Mouse (Mus musculus) liver, embryonic 13.5 days (tissue): ENCODE data around the gene Baz1b. TPM values are rescaled to one million over a fixed set of nuclear protein-coding genes. Genes with fewer than 3 reads are reported as not detected.
"Not testable (repeated sequence)": the region's sequence is repeated elsewhere in the genome, so short reads cannot be mapped to it uniquely, and the experiment has no call there.

Source experiments
- ATAC-seq: fragments of 200-750 bp; cut with Nextera tagmentation; 2 replicates; pipeline ENCODE4 v1.8.0; 2017; ENCODE audit warnings: low read depth, mild to moderate bottlenecking, moderate number of reproducible peaks, moderate library complexity
- DNase-seq: peaks from one replicate; pipeline ENCODE4 v3.0.0; 2022
- H3K27ac ChIP-seq: fragments of 300-500 bp; sonication (generic); 2 replicates; pipeline ENCODE4 v1.5.1; 2015; ENCODE audit warnings: moderate library complexity, mild to moderate bottlenecking, inconsistent platforms
- H3K27me3 ChIP-seq: fragments of 300-500 bp; sonication (generic); 2 replicates; pipeline ENCODE4 v1.6.1; 2015; ENCODE audit warnings: mild to moderate bottlenecking, inconsistent platforms
- H3K36me3 ChIP-seq: fragments of 300-500 bp; sonication (generic); 2 replicates; pipeline ENCODE4 v1.6.1; 2015; ENCODE audit warnings: mild to moderate bottlenecking, inconsistent platforms
- H3K4me1 ChIP-seq: fragments of 300-500 bp; sonication (generic); replicated peaks from 2 replicates; pipeline ENCODE4 v1.6.1; 2015; ENCODE audit warnings: inconsistent platforms
- H3K4me2 ChIP-seq: fragments of 300-500 bp; sonication (generic); 2 replicates; pipeline ENCODE4 v1.6.1; 2015; ENCODE audit warnings: inconsistent platforms, mild to moderate bottlenecking, moderate library complexity
- H3K4me3 ChIP-seq: fragments of 300-500 bp; sonication (generic); replicated peaks from 2 replicates; pipeline ENCODE4 v1.5.1; 2015; ENCODE audit warnings: mild to moderate bottlenecking, inconsistent platforms
- H3K9ac ChIP-seq: fragments of 300-500 bp; sonication (generic); 2 replicates; pipeline ENCODE4 v1.6.1; 2015; ENCODE audit warnings: mild to moderate bottlenecking, inconsistent platforms
- H3K9me3 ChIP-seq: fragments of 300-500 bp; sonication (generic); replicated peaks from 2 replicates; pipeline ENCODE4 v1.6.1; 2016; ENCODE audit warnings: inconsistent platforms
- WGBS: fragments of 180-500 bp; shearing (Covaris S2); methylation state at CpG from one replicate; pipeline ENCODE4 v1.1.7; 2015; ENCODE audit not compliant: insufficient replicate concordance; 5-methylcytosine and 5-hydroxymethylcytosine counted together
- polyA plus RNA-seq: library from polyadenylated mRNA; unstranded; fragments of >200 nt; fragmentation: Nextera tagmentation; extraction: Ambion mirVana; gene quantifications from 2 replicates; pipeline ENCODE4 v1.2.1, GENCODE M21; 2015

The Baz1b gene
- polyA plus RNA-seq, 1 experiment from 2014 or later, result 21.4 TPM

DNA sequence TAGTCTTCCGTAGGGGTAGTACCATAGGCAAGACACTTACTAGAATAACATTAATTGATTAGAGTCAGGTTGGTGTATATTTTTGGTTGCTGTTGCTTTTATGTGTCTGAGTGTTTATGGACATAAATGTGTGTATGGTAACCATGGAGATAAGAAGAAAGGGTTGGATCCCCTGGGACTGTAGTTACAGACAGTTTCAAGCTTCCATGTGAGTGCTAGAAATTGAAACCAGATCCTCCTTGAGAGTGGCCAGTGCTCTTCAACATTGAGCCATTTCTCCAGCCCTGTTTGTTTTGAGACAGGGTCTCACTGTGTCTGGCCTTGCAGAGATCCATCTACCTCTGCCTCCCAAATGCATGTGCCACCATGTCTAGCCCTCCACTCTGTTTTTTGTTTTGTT is 5.4 kb downstream of the Baz1b start:
- H3K4me2 ChIP-seq, result 0 out of 2 replicates have a peak overlapping the region, but pooled peaks have one; percentile 8
- no peak overlapping the region for H3K9ac ChIP-seq
- H3K4me3 ChIP-seq, result no peak overlapping the region
- no peaks in the 10 kb centered on the region for H3K27me3 ChIP-seq
- WGBS, result 85% methylated on average over 1 of the region's 1 CpGs
- DNase-seq, result no peak
- no peak for ATAC-seq
- peaks cover 59% of the 10 kb centered on the region for H3K4me1 ChIP-seq
- peaks cover 75% of the 10 kb centered on the region for H3K36me3 ChIP-seq
- no peaks in the 10 kb centered on the region for H3K9me3 ChIP-seq
- H3K27ac ChIP-seq, result no peak overlapping the region

DNA sequence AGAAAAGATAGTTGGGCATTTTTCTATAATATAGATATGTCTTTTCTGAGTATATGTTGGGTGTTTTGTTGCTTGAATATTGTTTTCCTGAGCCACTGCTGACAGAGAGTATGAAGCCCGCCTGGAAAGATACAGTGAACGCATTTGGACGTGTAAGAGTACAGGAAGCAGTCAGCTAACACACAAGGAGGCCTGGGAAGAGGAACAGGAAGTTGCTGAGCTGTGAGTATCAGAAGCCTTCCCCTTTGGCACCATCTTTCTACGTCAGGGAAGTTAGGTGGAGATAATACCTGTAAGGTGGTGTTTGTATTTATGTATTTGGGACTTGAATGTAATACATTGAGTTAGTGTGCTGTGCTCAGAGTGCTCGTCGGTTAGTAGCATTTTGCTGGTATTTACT is 9.3 kb downstream of the Baz1b start:
- no peak overlapping the region for H3K9ac ChIP-seq
- WGBS, result 58% methylated on average over 6 of the region's 6 CpGs
- H3K4me3 ChIP-seq, result no peak overlapping the region
- H3K4me1 ChIP-seq, result peaks cover 31% of the 10 kb centered on the region
- no peak overlapping the region for H3K4me2 ChIP-seq
- H3K36me3 ChIP-seq, result peaks cover 91% of the 10 kb centered on the region
- H3K9me3 ChIP-seq, result no peaks in the 10 kb centered on the region
- ATAC-seq (no peak), DNase-seq (no peak)
- H3K27me3 ChIP-seq, result no peaks in the 10 kb centered on the region
- H3K27ac ChIP-seq, result no peak overlapping the region

DNA sequence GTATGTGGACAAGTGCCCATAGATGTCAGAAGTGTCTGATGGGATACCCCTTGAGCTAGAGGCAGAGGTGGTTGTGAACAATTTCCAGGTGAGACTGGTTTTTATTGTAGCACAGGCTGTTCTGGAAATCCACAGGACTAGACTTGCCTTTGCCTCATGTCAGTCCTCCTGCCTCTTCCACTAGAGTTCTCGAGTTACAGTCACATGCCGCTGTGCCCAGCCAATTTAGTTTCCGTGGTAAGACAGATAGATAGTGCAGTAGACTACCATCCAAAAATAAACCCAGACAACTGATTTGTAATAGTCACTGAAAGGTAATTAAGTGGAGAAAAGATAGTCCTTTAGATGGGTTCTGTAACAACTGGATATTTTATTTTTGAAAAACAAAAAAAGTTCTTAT is 15.7 kb downstream of the Baz1b start:
- Histone ChIP-seq H3K27me3 (no peaks in the 10 kb centered on the region), H3K4me2 (no peak overlapping the region), H3K4me1 (no peaks in the 10 kb centered on the region), H3K27ac (no peak overlapping the region), H3K4me3 (no peak overlapping the region), H3K9ac (no peak overlapping the region), H3K36me3 (peaks cover 92% of the 10 kb centered on the region), H3K9me3 (no peaks in the 10 kb centered on the region)
- ATAC-seq, result no peak
- 72% methylated on average over 3 of the region's 3 CpGs for WGBS
- DNase-seq, result no peak

DNA sequence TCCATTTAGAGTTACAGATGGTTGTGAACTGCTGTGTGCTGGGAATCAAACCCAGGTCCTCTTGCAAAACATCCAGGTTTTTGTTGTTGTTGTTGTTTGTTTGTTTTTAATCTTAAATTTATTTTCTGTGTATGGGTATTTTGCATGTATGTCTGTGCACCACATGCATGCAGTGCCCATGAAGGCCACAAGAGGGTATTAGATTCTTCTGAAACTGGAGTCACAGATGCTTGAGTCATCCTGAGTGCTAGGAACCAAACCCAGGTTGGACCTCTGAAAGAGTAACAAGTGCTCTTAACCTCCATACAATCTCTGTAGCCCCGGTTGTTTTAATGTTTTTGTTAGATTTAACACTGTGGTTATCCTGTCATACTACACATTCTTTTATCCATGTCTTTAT is 21.1 kb downstream of the Baz1b start:
- Histone ChIP-seq H3K9me3 (no peaks in the 10 kb centered on the region), H3K27me3 (no peaks in the 10 kb centered on the region), H3K4me2 (no peak overlapping the region), H3K9ac (no peak overlapping the region), H3K27ac (no peak overlapping the region), H3K4me1 (no peaks in the 10 kb centered on the region), H3K36me3 (peaks cover 96% of the 10 kb centered on the region), H3K4me3 (no peak overlapping the region)
- DNase-seq (no peak), ATAC-seq (no peak)
- 93% methylated on average over 1 of the region's 1 CpGs for WGBS

DNA sequence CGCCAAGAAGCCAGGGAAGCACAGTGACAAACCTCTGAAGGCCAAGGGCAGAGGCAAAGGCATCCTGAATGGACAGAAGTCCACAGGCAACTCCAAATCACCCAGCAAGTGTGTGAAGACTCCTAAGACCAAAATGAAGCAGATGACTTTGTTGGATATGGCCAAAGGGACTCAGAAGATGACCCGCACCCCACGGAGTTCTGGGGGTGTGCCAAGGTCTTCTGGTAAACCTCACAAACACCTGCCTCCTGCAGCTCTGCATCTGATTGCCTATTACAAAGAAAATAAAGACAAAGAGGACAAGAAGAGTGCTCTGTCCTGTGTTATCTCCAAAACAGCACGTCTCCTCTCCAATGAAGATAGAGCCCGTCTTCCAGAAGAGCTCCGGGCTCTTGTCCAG is 29.8 kb downstream of the Baz1b start:
- no peak overlapping the region for H3K4me3 ChIP-seq
- no peak overlapping the region for H3K27ac ChIP-seq
- WGBS, result 88% methylated on average over 6 of the region's 6 CpGs
- no peak for ATAC-seq
- no peaks in the 10 kb centered on the region for H3K9me3 ChIP-seq
- no peaks in the 10 kb centered on the region for H3K27me3 ChIP-seq
- no peak overlapping the region for H3K4me2 ChIP-seq
- no peaks in the 10 kb centered on the region for H3K4me1 ChIP-seq
- peaks cover 99% of the 10 kb centered on the region for H3K36me3 ChIP-seq
- DNase-seq, result no peak
- no peak overlapping the region for H3K9ac ChIP-seq

DNA sequence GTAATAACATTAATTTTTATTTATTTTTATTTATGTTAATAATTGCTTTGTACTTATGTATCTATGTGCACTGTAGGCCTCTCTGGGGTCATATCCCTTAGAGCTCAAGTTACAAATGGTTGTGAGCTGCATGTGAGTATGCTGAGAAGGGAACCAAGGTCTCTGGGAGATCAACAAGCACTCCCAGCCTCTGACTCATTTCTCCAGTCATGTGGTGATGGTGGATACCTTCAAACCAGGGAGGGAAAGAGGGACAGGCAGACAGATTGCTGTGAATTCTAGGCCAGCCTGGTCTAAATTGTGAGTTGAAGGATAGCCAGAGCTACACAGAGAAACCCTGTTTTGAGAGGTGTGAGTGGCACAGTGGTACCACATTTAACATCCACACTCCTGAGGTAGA is 33.9 kb downstream of the Baz1b start:
- H3K4me2 ChIP-seq, result no peak overlapping the region
- no peaks in the 10 kb centered on the region for H3K27me3 ChIP-seq
- peaks cover 96% of the 10 kb centered on the region for H3K36me3 ChIP-seq
- H3K27ac ChIP-seq, result no peak overlapping the region
- H3K4me3 ChIP-seq, result no peak overlapping the region
- no peaks in the 10 kb centered on the region for H3K9me3 ChIP-seq
- DNase-seq, result no peak
- no peaks in the 10 kb centered on the region for H3K4me1 ChIP-seq
- no peak for ATAC-seq
- no peak overlapping the region for H3K9ac ChIP-seq

DNA sequence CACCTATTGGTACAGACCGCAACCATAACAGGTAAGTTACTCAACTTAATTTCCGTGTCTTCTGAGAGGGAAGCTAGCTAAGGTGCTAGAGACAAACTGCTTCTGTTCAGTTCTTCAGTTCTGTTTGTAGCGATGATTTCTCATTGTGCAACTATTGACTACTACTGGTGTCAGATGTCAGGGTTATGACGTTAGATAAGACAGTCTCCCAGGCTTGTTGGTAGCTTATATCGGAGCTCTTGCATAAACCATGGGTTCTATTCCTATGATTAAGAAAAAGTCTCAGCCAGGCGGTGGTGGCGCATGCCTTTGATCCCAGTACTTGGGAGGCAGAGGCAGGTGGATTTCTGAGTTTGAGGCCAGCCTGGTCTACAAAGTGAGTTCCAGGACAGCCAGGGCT is 35.0 kb downstream of the Baz1b start:
- WGBS, result 84% methylated on average over 7 of the region's 7 CpGs
- DNase-seq, result no peak

DNA sequence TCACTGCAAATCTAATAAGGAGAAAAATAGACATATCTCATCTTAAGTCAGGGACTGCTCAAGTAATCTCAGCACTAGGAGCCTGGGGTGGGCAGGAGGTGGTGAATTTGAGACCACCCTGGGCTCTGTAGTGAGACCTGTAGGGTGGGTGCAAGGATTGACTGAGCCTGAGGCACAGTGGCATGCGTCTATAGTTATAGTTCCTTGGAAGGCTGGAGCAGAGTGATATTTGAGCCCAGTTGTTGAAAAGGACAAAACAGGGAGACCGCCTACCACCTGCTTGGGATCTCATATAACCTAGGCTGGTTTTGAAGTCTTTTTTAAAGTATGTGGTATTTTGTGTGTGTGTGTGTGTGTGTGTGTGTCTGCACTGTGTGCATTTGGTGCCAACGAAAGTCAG is 37.1 kb downstream of the Baz1b start:
- no peak overlapping the region for H3K9ac ChIP-seq
- no peaks in the 10 kb centered on the region for H3K9me3 ChIP-seq
- ATAC-seq (no peak), DNase-seq (no peak)
- H3K4me3 ChIP-seq, result no peak overlapping the region
- no peak overlapping the region for H3K4me2 ChIP-seq
- H3K4me1 ChIP-seq, result no peaks in the 10 kb centered on the region
- 82% methylated on average over 3 of the region's 3 CpGs for WGBS
- no peaks in the 10 kb centered on the region for H3K27me3 ChIP-seq
- H3K27ac ChIP-seq, result no peak overlapping the region
- peaks cover 92% of the 10 kb centered on the region for H3K36me3 ChIP-seq

More for the DNA sequence above, 35.0 kb downstream of the Baz1b start:
- no peaks in the 10 kb centered on the region for H3K9me3 ChIP-seq
- H3K4me2 ChIP-seq, result no peak overlapping the region
- no peak overlapping the region for H3K4me3 ChIP-seq
- H3K4me1 ChIP-seq, result no peaks in the 10 kb centered on the region
- no peak overlapping the region for H3K27ac ChIP-seq
- H3K9ac ChIP-seq, result no peak overlapping the region
- no peak for ATAC-seq
- peaks cover 93% of the 10 kb centered on the region for H3K36me3 ChIP-seq
- H3K27me3 ChIP-seq, result no peaks in the 10 kb centered on the region

DNA sequence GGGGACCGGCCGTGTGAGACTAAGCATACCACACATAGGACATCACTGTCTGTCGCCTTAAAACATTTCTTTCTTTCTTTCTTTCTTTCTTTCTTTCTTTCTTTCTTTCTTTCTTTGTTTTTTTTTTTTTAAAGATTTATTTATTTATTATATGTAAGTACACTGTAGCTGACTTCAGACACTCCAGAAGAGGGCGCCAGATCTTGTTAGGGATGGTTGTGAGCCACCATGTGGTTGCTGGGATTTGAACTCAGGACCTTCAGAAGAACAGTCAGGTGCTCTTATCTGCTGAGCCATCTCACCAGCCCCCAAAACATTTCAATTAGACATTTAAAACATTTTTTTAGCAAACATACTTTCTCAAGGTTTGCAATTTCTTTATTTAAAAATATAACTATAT is 38.8 kb downstream of the Baz1b start:
- not testable (repeated sequence) for H3K9me3 ChIP-seq, H3K27me3 ChIP-seq, ATAC-seq, H3K9ac ChIP-seq, H3K4me1 ChIP-seq, H3K4me3 ChIP-seq, H3K4me2 ChIP-seq, DNase-seq, H3K27ac ChIP-seq
- 84% methylated on average over 4 of the region's 4 CpGs for WGBS
- H3K36me3 ChIP-seq, result peaks cover 93% of the 10 kb centered on the region

DNA sequence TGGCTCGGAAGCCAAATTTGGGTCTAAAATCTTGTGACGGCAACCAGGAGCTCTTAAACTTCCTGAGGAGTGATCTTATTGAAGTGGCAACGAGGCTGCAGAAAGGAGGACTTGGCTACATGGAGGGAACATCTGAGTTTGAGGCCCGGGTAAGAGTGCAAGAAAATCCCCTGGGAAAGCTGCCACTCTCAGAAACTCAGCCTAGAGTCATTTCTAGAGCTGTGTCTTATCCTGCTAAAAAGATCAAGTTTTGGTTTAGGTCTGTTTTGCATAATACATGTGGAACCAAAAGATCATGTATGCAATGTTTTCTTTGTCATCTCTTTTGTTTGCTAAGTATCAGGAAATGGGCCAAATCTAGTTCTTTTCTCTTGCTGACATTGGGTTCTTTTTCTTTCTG is 43.1 kb downstream of the Baz1b start:
- Histone ChIP-seq H3K9me3 (no peaks in the 10 kb centered on the region), H3K4me1 (no peaks in the 10 kb centered on the region), H3K27me3 (no peaks in the 10 kb centered on the region), H3K4me2 (no peak overlapping the region), H3K27ac (no peak overlapping the region), H3K4me3 (no peak overlapping the region), H3K9ac (no peak overlapping the region), H3K36me3 (peaks cover 94% of the 10 kb centered on the region)
- DNase-seq (no peak), ATAC-seq (no peak)
- WGBS, result 83% methylated on average over 4 of the region's 4 CpGs

DNA sequence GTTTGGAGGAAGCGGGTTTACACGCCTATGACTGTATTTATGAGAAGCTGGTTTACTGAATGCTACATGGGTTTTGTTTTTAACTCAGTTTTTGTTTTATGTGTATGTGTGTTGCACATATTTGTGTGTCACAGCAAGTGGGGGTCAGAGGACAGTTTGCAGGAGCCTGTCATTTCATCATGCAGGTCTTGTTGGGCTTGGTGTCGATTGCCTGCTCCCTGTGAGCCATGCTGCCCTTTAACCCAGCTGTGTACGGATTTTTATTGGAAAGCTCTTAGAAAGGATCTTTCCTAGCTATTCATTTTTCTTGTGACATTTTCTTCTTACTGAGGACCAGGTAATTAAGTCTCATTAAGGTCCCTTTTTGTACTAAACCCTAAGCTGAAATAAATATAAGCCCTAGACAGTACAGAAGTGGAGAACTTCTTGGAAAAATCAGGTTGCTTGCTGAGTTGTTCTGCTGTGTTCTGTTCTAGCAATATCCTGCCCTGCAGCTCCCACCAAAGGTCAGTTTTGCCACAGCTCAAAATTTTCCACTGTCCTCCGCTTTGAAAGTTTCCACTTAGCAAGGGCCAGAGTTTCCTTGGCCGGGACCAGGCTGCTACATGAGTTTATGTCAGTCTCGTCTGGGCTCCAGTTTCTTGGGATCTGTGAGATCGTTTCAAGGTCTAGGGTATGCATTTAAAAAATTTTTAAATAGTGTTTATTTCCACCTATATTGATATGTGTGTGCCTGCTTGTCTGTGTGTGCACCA is 46.3 kb downstream of the Baz1b start:
- no peak for ATAC-seq
- 85% methylated on average over 8 of the region's 8 CpGs for whole genome bisulfite sequencing
- no peak for DNase-seq
- Histone ChIP-seq H3K9ac (no peak overlapping the region), H3K9me3 (no peaks in the 10 kb centered on the region), H3K4me3 (no peak overlapping the region), H3K36me3 (peaks cover 99% of the 10 kb centered on the region), H3K4me1 (no peaks in the 10 kb centered on the region), H3K4me2 (no peak overlapping the region), H3K27me3 (no peaks in the 10 kb centered on the region), H3K27ac (no peak overlapping the region)

DNA sequence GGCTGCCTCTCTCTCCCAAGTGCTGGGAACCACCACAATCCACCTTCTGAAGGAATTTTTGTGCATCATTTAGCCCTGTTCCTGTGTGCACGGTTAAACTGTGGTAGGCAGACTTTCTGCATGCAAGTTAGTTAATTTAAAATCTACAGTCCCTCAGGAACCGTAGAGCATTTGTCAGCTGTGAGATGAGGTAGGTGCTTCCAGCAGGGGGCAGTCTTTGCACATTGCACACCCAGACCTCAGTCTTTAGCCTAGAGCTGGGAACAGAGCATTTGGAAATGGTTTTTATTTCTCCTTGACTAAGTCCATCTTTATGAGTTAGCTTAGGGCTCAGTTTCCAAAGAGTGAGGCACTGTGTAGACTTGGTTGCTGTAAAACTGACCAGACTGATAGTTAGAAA is 49.5 kb downstream of the Baz1b start:
- no peak for ATAC-seq
- Histone ChIP-seq H3K4me2 (no peak overlapping the region), H3K4me1 (no peaks in the 10 kb centered on the region), H3K4me3 (no peak overlapping the region), H3K9me3 (no peaks in the 10 kb centered on the region), H3K36me3 (peaks cover 100% of the 10 kb centered on the region), H3K27ac (no peak overlapping the region), H3K9ac (no peak overlapping the region), H3K27me3 (no peaks in the 10 kb centered on the region)
- peak; percentile 26 for DNase-seq
- 60% methylated on average over 2 of the region's 2 CpGs for whole genome bisulfite sequencing
